Mouse (Mus musculus) MEL (cell line): ENCODE results near the gene Cadm4. TPM values are rescaled to one million over a fixed set of nuclear protein-coding genes. Genes with fewer than 3 reads are reported as not detected.
A peak's percentile ranks its signal among the peaks of the same experiment; 100 is the strongest.

Source experiments
- DNase-seq: peaks from one replicate; pipeline ENCODE4 v3.0.0; 2011; ENCODE audit warnings: low read depth, low spot score
- H3K27ac ChIP-seq: 2 replicates; pipeline ENCODE4 v1.5.1; 2012; ENCODE audit warnings: low read depth, mild to moderate bottlenecking, control low read depth, low read length, moderate library complexity; ENCODE audit not compliant: control insufficient read depth
- H3K27me3 ChIP-seq, 2 experiments: fragments of 150-350 bp in 1 of 2; sonication (generic) in 1 of 2; 2 replicates each; pipeline ENCODE4 v1.6.1; 2012; ENCODE audit warnings: low read length in 2 of 2, mild to moderate bottlenecking in 2 of 2, improper control_type of control experiment in 1 of 2, moderate library complexity in 1 of 2; ENCODE audit not compliant: insufficient read depth in 2 of 2, control insufficient read depth in 1 of 2
- H3K36me3 ChIP-seq, 2 experiments: 2 replicates each; pipeline ENCODE4 v1.6.1; 2012 to 2014; ENCODE audit warnings: low read length in 2 of 2, improper control_type of control experiment in 1 of 2, inconsistent platforms in 1 of 2, mild to moderate bottlenecking in 1 of 2; ENCODE audit not compliant: insufficient read depth in 2 of 2, control insufficient read depth in 1 of 2
- H3K4me1 ChIP-seq, 2 experiments: fragments of 150-350 bp in 1 of 2; sonication (generic) in 1 of 2; 2 replicates each; pipeline ENCODE4 v1.6.1; 2012; ENCODE audit warnings: low read length in 2 of 2, improper control_type of control experiment in 1 of 2, mild to moderate bottlenecking in 1 of 2; ENCODE audit not compliant: insufficient read depth in 2 of 2, control insufficient read depth in 1 of 2
- H3K4me3 ChIP-seq, 2 experiments: fragments of 150-350 bp in 1 of 2; sonication (generic) in 1 of 2; 2 replicates each; pipeline ENCODE4 v1.5.1; 2012; ENCODE audit warnings: low read depth in 2 of 2, low read length in 2 of 2, mild to moderate bottlenecking in 2 of 2, moderate library complexity in 2 of 2, control low read depth in 1 of 2, improper control_type of control experiment in 1 of 2; ENCODE audit not compliant: control insufficient read depth in 1 of 2, insufficient read depth in 1 of 2
- H3K79me2 ChIP-seq: 2 replicates; pipeline ENCODE4 v1.6.1; 2012; ENCODE audit warnings: mild to moderate bottlenecking, low read length, moderate library complexity; ENCODE audit not compliant: control insufficient read depth, poor library complexity, insufficient read depth
- H3K9ac ChIP-seq: 2 replicates; pipeline ENCODE4 v1.6.1; 2012; ENCODE audit warnings: low read depth, mild to moderate bottlenecking, control low read depth, low read length, moderate library complexity; ENCODE audit not compliant: control insufficient read depth, poor library complexity, severe bottlenecking
- H3K9me3 ChIP-seq: fragments of 150-350 bp; sonication (generic); replicated peaks from 2 replicates; pipeline ENCODE4 v1.6.1; 2012; ENCODE audit warnings: mild to moderate bottlenecking, low read length, improper control_type of control experiment, moderate library complexity; ENCODE audit not compliant: insufficient read depth
- BHLHE40 ChIP-seq: IDR thresholded peaks from 2 replicates; pipeline ENCODE4 v1.6.1; 2012; ENCODE audit warnings: low read depth, mild to moderate bottlenecking, inconsistent platforms, low read length, improper control_type of control experiment, borderline replicate concordance
- CHD1 ChIP-seq: IDR thresholded peaks from 2 replicates; pipeline ENCODE4 v1.6.1; 2012; ENCODE audit warnings: low read depth, mild to moderate bottlenecking, inconsistent platforms, low read length, improper control_type of control experiment
- CHD2 ChIP-seq: IDR thresholded peaks from 2 replicates; pipeline ENCODE4 v1.6.1; 2011; ENCODE audit warnings: low read length, improper control_type of control experiment
- CTCF ChIP-seq, 3 experiments: IDR thresholded peaks in 2 of 3; conservative IDR thresholded peaks in 1 of 3; 2 replicates each; pipeline ENCODE4 v1.5.1; 2011 to 2012; ENCODE audit warnings: low read length in 3 of 3, low read depth in 2 of 3, mild to moderate bottlenecking in 2 of 3, improper control_type of control experiment in 1 of 3, inconsistent platforms in 1 of 3, mixed read lengths in 1 of 3, moderate library complexity in 1 of 3; ENCODE audit not compliant: control insufficient read depth in 1 of 3, insufficient read depth in 1 of 3, poor library complexity in 1 of 3, severe bottlenecking in 1 of 3
- E2F4 ChIP-seq: IDR thresholded peaks from 2 replicates; pipeline ENCODE4 v1.6.1; 2011; ENCODE audit warnings: low read depth, low read length, improper control_type of control experiment, borderline replicate concordance
- EP300 ChIP-seq, 2 experiments: IDR thresholded peaks; 2 replicates each; pipeline ENCODE4 v1.6.1; 2011; ENCODE audit warnings: improper control_type of control experiment in 2 of 2, low read length in 2 of 2, low read depth in 1 of 2, mild to moderate bottlenecking in 1 of 2
- ETS1 ChIP-seq: IDR thresholded peaks from 2 replicates; pipeline ENCODE4 v1.6.1; 2012; ENCODE audit warnings: low read depth, mild to moderate bottlenecking, inconsistent platforms, low read length, improper control_type of control experiment, moderate library complexity
- GABPA ChIP-seq: IDR thresholded peaks from 2 replicates; pipeline ENCODE4 v1.6.1; 2012; ENCODE audit warnings: low read depth, mild to moderate bottlenecking, inconsistent platforms, low read length, improper control_type of control experiment, moderate library complexity
- GATA1 ChIP-seq: IDR thresholded peaks from 2 replicates; pipeline ENCODE4 v1.6.1; 2011; ENCODE audit warnings: low read depth, low read length, improper control_type of control experiment
- HCFC1 ChIP-seq: IDR thresholded peaks from 2 replicates; pipeline ENCODE4 v1.6.1; 2012; ENCODE audit warnings: low read depth, mild to moderate bottlenecking, inconsistent platforms, low read length, improper control_type of control experiment, moderate library complexity
- JUND ChIP-seq: IDR thresholded peaks from 2 replicates; pipeline ENCODE4 v1.6.1; 2011; ENCODE audit warnings: low read depth, mild to moderate bottlenecking, improper control_type of control experiment, low read length
- KAT2A ChIP-seq: conservative IDR thresholded peaks from 2 replicates; pipeline ENCODE4 v1.6.1; 2012; ENCODE audit warnings: low read depth, low read length, improper control_type of control experiment, inconsistent platforms
- MAFK ChIP-seq: IDR thresholded peaks from 2 replicates; pipeline ENCODE4 v1.6.1; 2011; ENCODE audit warnings: low read depth, mild to moderate bottlenecking, low read length, improper control_type of control experiment, borderline replicate concordance
- MAX ChIP-seq: IDR thresholded peaks from 2 replicates; pipeline ENCODE4 v1.6.1; 2011; ENCODE audit warnings: low read length, improper control_type of control experiment
- MAZ ChIP-seq: IDR thresholded peaks from 2 replicates; pipeline ENCODE4 v1.6.1; 2012; ENCODE audit warnings: low read depth, mild to moderate bottlenecking, inconsistent platforms, low read length, improper control_type of control experiment
- MEF2A ChIP-seq: IDR thresholded peaks from 2 replicates; pipeline ENCODE4 v1.6.1; 2014; ENCODE audit warnings: low read depth, mild to moderate bottlenecking, inconsistent platforms, low read length, improper control_type of control experiment; ENCODE audit not compliant: poor library complexity, insufficient replicate concordance, severe bottlenecking; ENCODE audit errors: extremely low read depth
- MXI1 ChIP-seq: IDR thresholded peaks from 2 replicates; pipeline ENCODE4 v1.6.1; 2011; ENCODE audit warnings: mild to moderate bottlenecking, low read depth, low read length, improper control_type of control experiment
- MYB ChIP-seq: IDR thresholded peaks from 2 replicates; pipeline ENCODE4 v1.6.1; 2011; ENCODE audit warnings: mild to moderate bottlenecking, low read depth, low read length, improper control_type of control experiment
- MYC ChIP-seq: IDR thresholded peaks from 2 replicates; pipeline ENCODE4 v1.6.1; 2011; ENCODE audit warnings: low read depth, mild to moderate bottlenecking, low read length, improper control_type of control experiment, moderate library complexity
- NELFE ChIP-seq: IDR thresholded peaks from 2 replicates; pipeline ENCODE4 v1.6.1; 2011; ENCODE audit warnings: low read depth, low read length, improper control_type of control experiment
- NRF1 ChIP-seq: IDR thresholded peaks from 2 replicates; pipeline ENCODE4 v1.6.1; 2014; ENCODE audit warnings: low read depth, mild to moderate bottlenecking, inconsistent platforms, low read length, improper control_type of control experiment, moderate library complexity; ENCODE audit not compliant: poor library complexity, insufficient read depth, severe bottlenecking
- POLR2A ChIP-seq, 2 experiments: IDR thresholded peaks; 2 replicates each; pipeline ENCODE4 v1.6.1; 2011 to 2012; ENCODE audit warnings: low read length in 2 of 2, mild to moderate bottlenecking in 2 of 2, control low read depth in 1 of 2, improper control_type of control experiment in 1 of 2, low read depth in 1 of 2, moderate library complexity in 1 of 2; ENCODE audit not compliant: control insufficient read depth in 1 of 2, insufficient read depth in 1 of 2, poor library complexity in 1 of 2
- POLR2AphosphoS2 ChIP-seq: IDR thresholded peaks from 2 replicates; pipeline ENCODE4 v1.6.1; 2011; ENCODE audit warnings: low read length, improper control_type of control experiment
- POLR2AphosphoS5 ChIP-seq: IDR thresholded peaks from 2 replicates; pipeline ENCODE4 v1.6.1; 2012; ENCODE audit warnings: low read depth, borderline replicate concordance, mild to moderate bottlenecking, inconsistent platforms, low read length, moderate library complexity, mixed read lengths
- RAD21 ChIP-seq: IDR thresholded peaks from 2 replicates; pipeline ENCODE4 v1.6.1; 2011; ENCODE audit warnings: mild to moderate bottlenecking, low read depth, low read length, improper control_type of control experiment
- RCOR1 ChIP-seq: IDR thresholded peaks from 2 replicates; pipeline ENCODE4 v1.6.1; 2012; ENCODE audit warnings: low read depth, mild to moderate bottlenecking, inconsistent platforms, low read length, improper control_type of control experiment
- SIN3A ChIP-seq: IDR thresholded peaks from 2 replicates; pipeline ENCODE4 v1.6.1; 2012; ENCODE audit warnings: low read length, improper control_type of control experiment, inconsistent platforms
- SMC3 ChIP-seq: IDR thresholded peaks from 2 replicates; pipeline ENCODE4 v1.6.1; 2011; ENCODE audit warnings: low read depth, low read length, improper control_type of control experiment
- TAL1 ChIP-seq: IDR thresholded peaks from 2 replicates; pipeline ENCODE4 v1.6.1; 2012; ENCODE audit warnings: mild to moderate bottlenecking, inconsistent platforms, low read length, moderate library complexity, mixed read lengths
- TBP ChIP-seq: IDR thresholded peaks from 2 replicates; pipeline ENCODE4 v1.8.0; 2011; ENCODE audit warnings: low read depth, low read length, improper control_type of control experiment
- TCF12 ChIP-seq: IDR thresholded peaks from 2 replicates; pipeline ENCODE4 v1.6.1; 2014; ENCODE audit warnings: low read depth, mild to moderate bottlenecking, inconsistent platforms, low read length, improper control_type of control experiment, moderate library complexity
- UBTF ChIP-seq: IDR thresholded peaks from 2 replicates; pipeline ENCODE4 v1.6.1; 2012; ENCODE audit warnings: low read depth, mild to moderate bottlenecking, inconsistent platforms, low read length, improper control_type of control experiment, moderate library complexity, borderline replicate concordance; ENCODE audit not compliant: insufficient read depth
- USF1 ChIP-seq: IDR thresholded peaks from 2 replicates; pipeline ENCODE4 v1.6.1; 2014; ENCODE audit warnings: low read depth, mild to moderate bottlenecking, inconsistent platforms, low read length, improper control_type of control experiment, moderate library complexity
- USF2 ChIP-seq, 2 experiments: IDR thresholded peaks; 2 replicates each; pipeline ENCODE4 v1.6.1; 2011 to 2012; ENCODE audit warnings: improper control_type of control experiment in 2 of 2, low read length in 2 of 2, borderline replicate concordance in 1 of 2, inconsistent platforms in 1 of 2, low read depth in 1 of 2, mild to moderate bottlenecking in 1 of 2; ENCODE audit not compliant: insufficient read depth in 1 of 2
- ZKSCAN1 ChIP-seq: IDR thresholded peaks from 2 replicates; pipeline ENCODE4 v1.6.1; 2012; ENCODE audit warnings: low read depth, mild to moderate bottlenecking, inconsistent platforms, low read length, improper control_type of control experiment, moderate library complexity
- ZMIZ1 ChIP-seq: IDR thresholded peaks from 2 replicates; pipeline ENCODE4 v1.6.1; 2012; ENCODE audit warnings: low read depth, mild to moderate bottlenecking, inconsistent platforms, low read length, improper control_type of control experiment, moderate library complexity
- ZNF384 ChIP-seq: IDR thresholded peaks from 2 replicates; pipeline ENCODE4 v1.6.1; 2012; ENCODE audit warnings: low read depth, mild to moderate bottlenecking, inconsistent platforms, low read length, improper control_type of control experiment
- polyA plus RNA-seq, 2 experiments: library from polyadenylated mRNA; stranded (reverse) in 1 of 2; unstranded in 1 of 2; fragments of >175 nt in 1 of 2; fragments of >200 nt in 1 of 2; gene quantifications; 2 replicates each; pipeline versions ENCODE4 v1.2.1 to v1.2.4; 2012; ENCODE audit warnings: low replicate concordance in 2 of 2, low read depth in 1 of 2; ENCODE audit not compliant: insufficient read length in 2 of 2, insufficient read depth in 1 of 2, missing spikeins in 1 of 2
- total RNA-seq: library from RNA; depleted of rRNA; stranded (reverse); fragments of 300-350 nt; gene quantifications from 2 replicates; pipeline ENCODE4 v1.2.3, GENCODE M21; 2012

The Cadm4 gene
- total and polyA plus RNA-seq, 3 experiments = 0.12 to 0.38 TPM; not detected in 1

DNA sequence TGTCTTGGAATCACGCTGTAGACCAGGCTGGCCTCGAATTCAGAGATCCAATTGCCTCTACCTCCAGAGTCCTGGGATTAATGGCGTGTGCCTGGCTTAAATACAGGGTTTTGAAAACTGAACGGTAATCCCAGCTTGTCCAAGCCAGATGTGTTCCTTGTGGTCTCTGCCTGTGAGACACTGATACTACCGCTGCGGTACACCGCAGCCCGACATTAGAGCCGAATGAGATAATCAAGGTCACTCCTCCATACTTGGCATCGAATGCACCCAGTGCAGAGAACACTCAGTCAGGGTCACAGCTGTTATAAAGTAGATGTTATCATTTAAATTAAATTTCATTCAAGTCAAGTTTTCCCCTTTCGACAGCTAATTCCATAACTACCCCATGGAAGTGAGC lies 47.0 kb downstream of the Cadm4 start:
- H3K27ac ChIP-seq = no peak overlapping the region; the same call in 1 of the 2 replicates
- H3K36me3 ChIP-seq = peaks cover 0 to 14% of the 10 kb centered on the region in 2 experiments; a peak in 2 of 4 replicates
- peaks cover 2 to 26% of the 10 kb centered on the region in 2 experiments for H3K4me1 ChIP-seq
- peaks cover 4% of the 10 kb centered on the region; the same call in 1 of the 2 replicates for H3K79me2 ChIP-seq
- no peak overlapping the region for H3K9ac ChIP-seq
- peak; percentile 92 for DNase-seq
- peaks cover 0 to 2% of the 10 kb centered on the region in 2 experiments; a peak in 1 of 4 replicates for H3K27me3 ChIP-seq
- H3K9me3 ChIP-seq = no peaks in the 10 kb centered on the region
- H3K4me3 ChIP-seq = no peak overlapping the region
- TF ChIP-seq ETS1 (peak; percentile 96), POLR2A (IDR thresholded peaks at IDR 0.05; ENCODE audit: control insufficient read depth in 1 of 2, insufficient read depth in 1 of 2, low read depth in 1 of 2, low read length in 2 of 2, poor library complexity in 1 of 2) (no peak), EP300 (IDR thresholded peaks at IDR 0.05; ENCODE audit: low read depth in 1 of 2, low read length in 2 of 2) (peak; percentile 94 to 96), GATA1 (peak; percentile 96), MAX (peak; percentile 61; the same call in 1 of the 2 replicates), NRF1 (no peak), USF1 (no peak), NELFE (no peak), BHLHE40 (peak; percentile 73), TBP (peak; percentile 47; the same call in 1 of the 2 replicates), KAT2A (peak; percentile 46; the same call in 1 of the 2 replicates), ZKSCAN1 (no peak), TCF12 (peak; percentile 97), CHD1 (no peak), E2F4 (no peak), MEF2A (no peak), RAD21 (no peak), POLR2AphosphoS5 (no peak), UBTF (no peak), MAFK (peak; percentile 94), MAZ (no peak), SMC3 (no peak), SIN3A (peak; percentile 88), TAL1 (peak; percentile 99), MYB (peak; percentile 59; the same call in 1 of the 2 replicates), USF2 (IDR thresholded peaks at IDR 0.05; ENCODE audit: borderline replicate concordance in 1 of 2, insufficient read depth in 1 of 2, low read depth in 1 of 2, low read length in 2 of 2) (no peak), MYC (peak; percentile 62; the same call in 1 of the 2 replicates), CTCF (IDR thresholded peaks at IDR 0.05 in 2 of 3, conservative IDR thresholded peaks at IDR 0.05 in 1 of 3; ENCODE audit: control insufficient read depth in 1 of 3, insufficient read depth in 1 of 3, low read depth in 2 of 3, low read length in 3 of 3, poor library complexity in 1 of 3, severe bottlenecking in 1 of 3) (no peak), ZNF384 (no peak), GABPA (no peak), HCFC1 (no peak; the same call in 1 of the 2 replicates), JUND (no peak), RCOR1 (peak; percentile 99), ZMIZ1 (no peak), CHD2 (no peak), POLR2AphosphoS2 (peak; percentile 48; the same call in 1 of the 2 replicates), MXI1 (peak; percentile 69; the same call in 1 of the 2 replicates)
